Mouse (Mus musculus): Measurements from ENCODE around the gene Parn.
"Not testable (repeated sequence)": the region's sequence is repeated elsewhere in the genome, so short reads cannot be mapped to it uniquely, and the experiment has no call there.

The Parn gene

GRCm38 (mm10) chr16:13673114-13673513 is 5.1 kb upstream of the Parn start:
- Histone ChIP-seq H3K9me3 (ENCODE audit: low read length) (no peaks in the 10 kb centered on the region), H3K4me3 (replicated peaks; ENCODE audit: low read length) (peak overlapping the region; percentile 99), H3K27me3 (ENCODE audit: insufficient read depth, low read length) (no peaks in the 10 kb centered on the region), H3K36me3 (ENCODE audit: insufficient read depth, low read length) (peaks cover 46% of the 10 kb centered on the region), H3K4me1 (replicated peaks; ENCODE audit: low read depth, low read length) (peaks cover 29% of the 10 kb centered on the region)
- no peak for TF ChIP-seq NANOG (IDR thresholded peaks at IDR 0.05; ENCODE audit: borderline replicate concordance, low read length)
- TF ChIP-seq CTCF (conservative IDR thresholded peaks at IDR 0.05; ENCODE audit: low read length) = no peak
- no peak for TF ChIP-seq POU5F1 (IDR thresholded peaks at IDR 0.05; ENCODE audit: borderline replicate concordance, low read length)

GRCm38 (mm10) chr16:13672386-13672898 is 4.5 kb upstream of the Parn start:
- H3K9me3 ChIP-seq (ENCODE audit: low read length) = no peaks in the 10 kb centered on the region
- H3K4me1 ChIP-seq (replicated peaks; ENCODE audit: low read depth, low read length) = peaks cover 31% of the 10 kb centered on the region
- peak overlapping the region; percentile 99 for H3K4me3 ChIP-seq (replicated peaks; ENCODE audit: low read length)
- H3K36me3 ChIP-seq (ENCODE audit: insufficient read depth, low read length) = peaks cover 39% of the 10 kb centered on the region
- no peaks in the 10 kb centered on the region for H3K27me3 ChIP-seq (ENCODE audit: insufficient read depth, low read length)
- TF ChIP-seq POU5F1 (IDR thresholded peaks at IDR 0.05; ENCODE audit: borderline replicate concordance, low read length) = no peak
- no peak for TF ChIP-seq CTCF (conservative IDR thresholded peaks at IDR 0.05; ENCODE audit: low read length)

GRCm38 (mm10) chr16:13671685-13672385 is 3.9 kb upstream of the Parn start, which contains the start of the genes Bfar and 3110001I22Rik:
Gene Bfar, plus strand, starts transcription at chr16:13671858.
Gene 3110001I22Rik, plus strand, starts transcription at chr16:13671929.
- TF ChIP-seq CTCF (conservative IDR thresholded peaks at IDR 0.05; ENCODE audit: low read length) = no peak
- TF ChIP-seq NANOG (IDR thresholded peaks at IDR 0.05; ENCODE audit: borderline replicate concordance, low read length) = no peak
- no peak for TF ChIP-seq POU5F1 (IDR thresholded peaks at IDR 0.05; ENCODE audit: borderline replicate concordance, low read length)
- H3K4me1 ChIP-seq (replicated peaks; ENCODE audit: low read depth, low read length) = peaks cover 37% of the 10 kb centered on the region
- H3K9me3 ChIP-seq (ENCODE audit: low read length) = no peaks in the 10 kb centered on the region
- H3K36me3 ChIP-seq (ENCODE audit: insufficient read depth, low read length) = peaks cover 33% of the 10 kb centered on the region
- no peaks in the 10 kb centered on the region for H3K27me3 ChIP-seq (ENCODE audit: insufficient read depth, low read length)
- peak within 1 kb of the TSS; percentile 99 for H3K4me3 ChIP-seq (replicated peaks; ENCODE audit: low read length)

- Histone ChIP-seq H3K4me3 (replicated peaks; ENCODE audit: low read length) (peak overlapping the region; percentile 99), H3K36me3 (ENCODE audit: insufficient read depth, low read length) (peaks cover 30% of the 10 kb centered on the region)
- H3K27me3 ChIP-seq (ENCODE audit: insufficient read depth, low read length) = not testable (repeated sequence)
Observed at GRCm38 (mm10) chr16:13670896-13671295, 2.9 kb upstream of the Parn start.

GRCm38 (mm10) chr16:13669282-13669681 is 1.3 kb upstream of the Parn start:
- Histone ChIP-seq H3K4me3 (replicated peaks; ENCODE audit: low read length) (no peak overlapping the region), H3K4me1 (replicated peaks; ENCODE audit: low read depth, low read length) (peaks cover 44% of the 10 kb centered on the region), H3K9me3 (ENCODE audit: low read length) (no peaks in the 10 kb centered on the region), H3K27me3 (ENCODE audit: insufficient read depth, low read length) (no peaks in the 10 kb centered on the region), H3K36me3 (ENCODE audit: insufficient read depth, low read length) (peaks cover 30% of the 10 kb centered on the region)
- TF ChIP-seq NANOG (IDR thresholded peaks at IDR 0.05; ENCODE audit: borderline replicate concordance, low read length) (no peak), CTCF (conservative IDR thresholded peaks at IDR 0.05; ENCODE audit: low read length) (no peak), POU5F1 (IDR thresholded peaks at IDR 0.05; ENCODE audit: borderline replicate concordance, low read length) (no peak)

More at GRCm38 (mm10) chr16:13670896-13671295, 2.9 kb upstream of the Parn start:
- H3K9me3 ChIP-seq (ENCODE audit: low read length) = not testable (repeated sequence)
- peaks cover 44% of the 10 kb centered on the region for H3K4me1 ChIP-seq (replicated peaks; ENCODE audit: low read depth, low read length)

GRCm38 (mm10) chr16:13668402-13669108 is 585 bp upstream of the Parn start:
- Histone ChIP-seq H3K4me1 (replicated peaks; ENCODE audit: low read depth, low read length) (peaks cover 44% of the 10 kb centered on the region), H3K27me3 (ENCODE audit: insufficient read depth, low read length) (no peaks in the 10 kb centered on the region), H3K4me3 (replicated peaks; ENCODE audit: low read length) (peak overlapping the region; percentile 93), H3K9me3 (ENCODE audit: low read length) (no peaks in the 10 kb centered on the region), H3K36me3 (ENCODE audit: insufficient read depth, low read length) (peaks cover 33% of the 10 kb centered on the region)
- TF ChIP-seq POU5F1 (IDR thresholded peaks at IDR 0.05; ENCODE audit: borderline replicate concordance, low read length) (no peak), CTCF (conservative IDR thresholded peaks at IDR 0.05; ENCODE audit: low read length) (no peak), NANOG (IDR thresholded peaks at IDR 0.05; ENCODE audit: borderline replicate concordance, low read length) (no peak)

GRCm38 (mm10) chr16:13660736-13661135 is 7.2 kb downstream of the Parn start:
- TF ChIP-seq POU5F1 (IDR thresholded peaks at IDR 0.05; ENCODE audit: borderline replicate concordance, low read length) (no peak), CTCF (conservative IDR thresholded peaks at IDR 0.05; ENCODE audit: low read length) (no peak), NANOG (IDR thresholded peaks at IDR 0.05; ENCODE audit: borderline replicate concordance, low read length) (no peak)
- Histone ChIP-seq H3K4me1 (replicated peaks; ENCODE audit: low read depth, low read length) (peaks cover 6% of the 10 kb centered on the region; the same call in 1 of the 2 replicates), H3K9me3 (ENCODE audit: low read length) (no peaks in the 10 kb centered on the region), H3K4me3 (replicated peaks; ENCODE audit: low read length) (no peak overlapping the region), H3K36me3 (ENCODE audit: insufficient read depth, low read length) (peaks cover 92% of the 10 kb centered on the region), H3K27me3 (ENCODE audit: insufficient read depth, low read length) (no peaks in the 10 kb centered on the region)

GRCm38 (mm10) chr16:13658886-13659285 is 9.1 kb downstream of the Parn start:
- Histone ChIP-seq H3K4me1 (replicated peaks; ENCODE audit: low read depth, low read length) (peaks cover 6% of the 10 kb centered on the region; the same call in 1 of the 2 replicates), H3K27me3 (ENCODE audit: insufficient read depth, low read length) (no peaks in the 10 kb centered on the region), H3K36me3 (ENCODE audit: insufficient read depth, low read length) (peaks cover 94% of the 10 kb centered on the region), H3K4me3 (replicated peaks; ENCODE audit: low read length) (no peak overlapping the region), H3K9me3 (ENCODE audit: low read length) (no peaks in the 10 kb centered on the region)
- TF ChIP-seq NANOG (IDR thresholded peaks at IDR 0.05; ENCODE audit: borderline replicate concordance, low read length) (no peak), CTCF (conservative IDR thresholded peaks at IDR 0.05; ENCODE audit: low read length) (no peak), POU5F1 (IDR thresholded peaks at IDR 0.05; ENCODE audit: borderline replicate concordance, low read length) (no peak)
